Mouse (Mus musculus) kidney, postnatal 14 days (tissue): Measurements from ENCODE around the gene Mad2l2.
A peak's percentile ranks its signal among the peaks of the same experiment; 100 is the strongest.

ENCODE experiments used
- DNase-seq: peaks from one replicate; pipeline ENCODE4 v3.0.0; 2022; ENCODE audit warnings: mixed read lengths

Mad2l2 gene

GRCm38 (mm10) chr4:148130133-148130532, at the start of gene Mad2l2:
Mad2l2 (plus strand) TSS chr4:148130384.
- no peak for DNase-seq

GRCm38 (mm10) chr4:148080597-148080973, 49.6 kb upstream of the Mad2l2 start:
- no peak for DNase-seq

GRCm38 (mm10) chr4:148081201-148081600, 49.0 kb upstream of the Mad2l2 start:
- DNase-seq = no peak

GRCm38 (mm10) chr4:148082257-148083044, 47.7 kb upstream of the Mad2l2 start:
- peak; percentile 63 for DNase-seq

GRCm38 (mm10) chr4:148083176-148083899, 46.8 kb upstream of the Mad2l2 start:
- peak; percentile 74 for DNase-seq

- DNase-seq = peak; percentile 71
Observed at GRCm38 (mm10) chr4:148084261-148084714, 45.9 kb upstream of the Mad2l2 start.

GRCm38 (mm10) chr4:148085131-148085906, 44.9 kb upstream of the Mad2l2 start:
- DNase-seq = peak; percentile 49

- no peak for DNase-seq
Observed at GRCm38 (mm10) chr4:148085907-148086305, 44.3 kb upstream of the Mad2l2 start.

- peak; percentile 67 for DNase-seq
Observed at GRCm38 (mm10) chr4:148087091-148087906, 42.9 kb upstream of the Mad2l2 start.

- DNase-seq = peak; percentile 97
Observed at GRCm38 (mm10) chr4:148087907-148088527, 42.2 kb upstream of the Mad2l2 start, which contains the start of gene Agtrap. Agtrap (minus strand) TSS chr4:148088031.

- no peak for DNase-seq
Observed at GRCm38 (mm10) chr4:148089166-148089565, 41.0 kb upstream of the Mad2l2 start.

GRCm38 (mm10) chr4:148091181-148091580, 39.0 kb upstream of the Mad2l2 start:
- no peak for DNase-seq

GRCm38 (mm10) chr4:148092551-148093271, 37.5 kb upstream of the Mad2l2 start:
- DNase-seq = no peak

GRCm38 (mm10) chr4:148094161-148094560, 36.0 kb upstream of the Mad2l2 start:
- DNase-seq = no peak

- DNase-seq = no peak
Observed at GRCm38 (mm10) chr4:148095081-148095480, 35.1 kb upstream of the Mad2l2 start.

- no peak for DNase-seq
Observed at GRCm38 (mm10) chr4:148097936-148098335, 32.2 kb upstream of the Mad2l2 start.

GRCm38 (mm10) chr4:148098666-148099065, 31.5 kb upstream of the Mad2l2 start:
- no peak for DNase-seq

GRCm38 (mm10) chr4:148101801-148102527, 28.2 kb upstream of the Mad2l2 start:
- peak; percentile 63 for DNase-seq

GRCm38 (mm10) chr4:148104146-148104545, 26.0 kb upstream of the Mad2l2 start:
- no peak for DNase-seq

- DNase-seq = peak; percentile 29
Observed at GRCm38 (mm10) chr4:148107621-148108291, 22.4 kb upstream of the Mad2l2 start.
